Mouse (Mus musculus) olfactory bulb, adult 2 months (tissue): ENCODE data around the gene Ptprt.

Source experiments
- CTCF ChIP-seq: fragments of 200-500 bp; IDR thresholded peaks from 2 replicates; pipeline ENCODE4 v1.5.1; 2012; ENCODE audit warnings: low read depth, mild to moderate bottlenecking, low read length, moderate library complexity; ENCODE audit not compliant: insufficient read depth
- POLR2A ChIP-seq: fragments of 200-500 bp; IDR thresholded peaks from 2 replicates; pipeline ENCODE4 v1.6.1; 2012; ENCODE audit warnings: mild to moderate bottlenecking, low read depth, low read length, moderate library complexity; ENCODE audit not compliant: insufficient read depth

GRCm38 (mm10) chr2:162141845-162142411 lies 519.0 kb downstream of the Ptprt start:
- TF ChIP-seq CTCF (no peak), POLR2A (no peak)
